Mouse (Mus musculus): ENCODE data around the gene Crp. TPM values are rescaled to one million over a fixed set of nuclear protein-coding genes. Genes with fewer than 3 reads are reported as not detected.

Gene Crp
- polyA plus RNA-seq, 1 experiment from 2014 or later = 0.14 TPM

- no peak for ATAC-seq (ENCODE audit: low read depth)
- Histone ChIP-seq H3K4me1 (replicated peaks; ENCODE audit: control insufficient read depth, insufficient read depth, low read length) (no peaks in the 10 kb centered on the region), H3K4me2 (ENCODE audit: low read depth, low read length) (no peak overlapping the region), H3K9ac (ENCODE audit: low read length) (no peak overlapping the region), H3K4me3 (ENCODE audit: low read length) (no peak overlapping the region), H3K9me3 (ENCODE audit: control insufficient read depth, low read length) (no peaks in the 10 kb centered on the region), H3K36me3 (ENCODE audit: control insufficient read depth, insufficient read depth, low read length) (no peaks in the 10 kb centered on the region), H3K27me3 (ENCODE audit: control insufficient read depth, insufficient read depth, low read depth, low read length) (no peaks in the 10 kb centered on the region), H3K27ac (ENCODE audit: low read length) (no peak overlapping the region)
- WGBS = 72% methylated on average over 6 of the region's 6 CpGs
Measured at GRCm38 (mm10) chr1:172667597-172667996, 30.3 kb upstream of the Crp start.

GRCm38 (mm10) chr1:172670716-172671115 lies 27.1 kb upstream of the Crp start:
- ATAC-seq (ENCODE audit: low read depth) = no peak
- no peaks in the 10 kb centered on the region for H3K36me3 ChIP-seq (ENCODE audit: control insufficient read depth, insufficient read depth, low read length)
- H3K9me3 ChIP-seq (ENCODE audit: control insufficient read depth, low read length) = no peaks in the 10 kb centered on the region
- no peak overlapping the region for H3K27ac ChIP-seq (ENCODE audit: low read length)
- H3K4me3 ChIP-seq (ENCODE audit: low read length) = no peak overlapping the region
- H3K4me2 ChIP-seq (ENCODE audit: low read depth, low read length) = no peak overlapping the region
- WGBS = 78% methylated on average over 1 of the region's 1 CpGs
- H3K27me3 ChIP-seq (ENCODE audit: control insufficient read depth, insufficient read depth, low read depth, low read length) = no peaks in the 10 kb centered on the region
- no peaks in the 10 kb centered on the region for H3K4me1 ChIP-seq (replicated peaks; ENCODE audit: control insufficient read depth, insufficient read depth, low read length)
- no peak overlapping the region for H3K9ac ChIP-seq (ENCODE audit: low read length)

GRCm38 (mm10) chr1:172680742-172681141 lies 17.1 kb upstream of the Crp start:
- H3K27me3 ChIP-seq (ENCODE audit: control insufficient read depth, insufficient read depth, low read depth, low read length) = no peaks in the 10 kb centered on the region
- WGBS = 86% methylated on average over 4 of the region's 4 CpGs
- no peak overlapping the region for H3K9ac ChIP-seq (ENCODE audit: low read length)
- H3K4me3 ChIP-seq (ENCODE audit: low read length) = no peak overlapping the region
- H3K4me1 ChIP-seq (replicated peaks; ENCODE audit: control insufficient read depth, insufficient read depth, low read length) = no peaks in the 10 kb centered on the region
- no peaks in the 10 kb centered on the region for H3K36me3 ChIP-seq (ENCODE audit: control insufficient read depth, insufficient read depth, low read length)
- H3K4me2 ChIP-seq (ENCODE audit: low read depth, low read length) = no peak overlapping the region
- no peak overlapping the region for H3K27ac ChIP-seq (ENCODE audit: low read length)
- no peak for ATAC-seq (ENCODE audit: low read depth)
- H3K9me3 ChIP-seq (ENCODE audit: control insufficient read depth, low read length) = no peaks in the 10 kb centered on the region

GRCm38 (mm10) chr1:172683551-172683950 lies 14.3 kb upstream of the Crp start:
- no peak overlapping the region for H3K9ac ChIP-seq (ENCODE audit: low read length)
- no peaks in the 10 kb centered on the region for H3K27me3 ChIP-seq (ENCODE audit: control insufficient read depth, insufficient read depth, low read depth, low read length)
- no peak overlapping the region for H3K4me2 ChIP-seq (ENCODE audit: low read depth, low read length)
- no peaks in the 10 kb centered on the region for H3K9me3 ChIP-seq (ENCODE audit: control insufficient read depth, low read length)
- WGBS = 75% methylated on average over 5 of the region's 5 CpGs
- no peak overlapping the region for H3K4me3 ChIP-seq (ENCODE audit: low read length)
- no peak overlapping the region for H3K27ac ChIP-seq (ENCODE audit: low read length)
- no peak for ATAC-seq (ENCODE audit: low read depth)
- no peaks in the 10 kb centered on the region for H3K36me3 ChIP-seq (ENCODE audit: control insufficient read depth, insufficient read depth, low read length)
- no peaks in the 10 kb centered on the region for H3K4me1 ChIP-seq (replicated peaks; ENCODE audit: control insufficient read depth, insufficient read depth, low read length)

- WGBS = 61% methylated on average over 1 of the region's 1 CpGs
- Histone ChIP-seq H3K4me2 (ENCODE audit: low read depth, low read length) (no peak overlapping the region), H3K4me3 (ENCODE audit: low read length) (no peak overlapping the region), H3K27me3 (ENCODE audit: control insufficient read depth, insufficient read depth, low read depth, low read length) (no peaks in the 10 kb centered on the region), H3K4me1 (replicated peaks; ENCODE audit: control insufficient read depth, insufficient read depth, low read length) (no peaks in the 10 kb centered on the region), H3K36me3 (ENCODE audit: control insufficient read depth, insufficient read depth, low read length) (no peaks in the 10 kb centered on the region), H3K9ac (ENCODE audit: low read length) (no peak overlapping the region), H3K27ac (ENCODE audit: low read length) (no peak overlapping the region), H3K9me3 (ENCODE audit: control insufficient read depth, low read length) (no peaks in the 10 kb centered on the region)
- no peak for ATAC-seq (ENCODE audit: low read depth)
Measured at GRCm38 (mm10) chr1:172683957-172684356, 13.9 kb upstream of the Crp start.

GRCm38 (mm10) chr1:172685178-172685577 lies 12.7 kb upstream of the Crp start:
- Histone ChIP-seq H3K9ac (ENCODE audit: low read length) (no peak overlapping the region), H3K4me2 (ENCODE audit: low read depth, low read length) (no peak overlapping the region), H3K9me3 (ENCODE audit: control insufficient read depth, low read length) (no peaks in the 10 kb centered on the region), H3K36me3 (ENCODE audit: control insufficient read depth, insufficient read depth, low read length) (no peaks in the 10 kb centered on the region), H3K27ac (ENCODE audit: low read length) (no peak overlapping the region), H3K4me1 (replicated peaks; ENCODE audit: control insufficient read depth, insufficient read depth, low read length) (no peaks in the 10 kb centered on the region), H3K27me3 (ENCODE audit: control insufficient read depth, insufficient read depth, low read depth, low read length) (no peaks in the 10 kb centered on the region), H3K4me3 (ENCODE audit: low read length) (no peak overlapping the region)
- 47% methylated on average over 3 of the region's 3 CpGs for WGBS
- no peak for ATAC-seq (ENCODE audit: low read depth)

- Histone ChIP-seq H3K27me3 (ENCODE audit: control insufficient read depth, insufficient read depth, low read depth, low read length) (no peaks in the 10 kb centered on the region), H3K9me3 (ENCODE audit: control insufficient read depth, low read length) (no peaks in the 10 kb centered on the region), H3K9ac (ENCODE audit: low read length) (no peak overlapping the region)
Measured at GRCm38 (mm10) chr1:172697422-172697821, 433 bp upstream of the Crp start.

GRCm38 (mm10) chr1:172700814-172701213 lies 3.0 kb downstream of the Crp start:
- Histone ChIP-seq H3K36me3 (ENCODE audit: control insufficient read depth, insufficient read depth, low read length) (no peaks in the 10 kb centered on the region), H3K27me3 (ENCODE audit: control insufficient read depth, insufficient read depth, low read depth, low read length) (no peaks in the 10 kb centered on the region), H3K9ac (ENCODE audit: low read length) (no peak overlapping the region), H3K4me1 (replicated peaks; ENCODE audit: control insufficient read depth, insufficient read depth, low read length) (no peaks in the 10 kb centered on the region), H3K4me2 (ENCODE audit: low read depth, low read length) (no peak overlapping the region), H3K9me3 (ENCODE audit: control insufficient read depth, low read length) (no peaks in the 10 kb centered on the region), H3K27ac (ENCODE audit: low read length) (no peak overlapping the region), H3K4me3 (ENCODE audit: low read length) (no peak overlapping the region)
- ATAC-seq (ENCODE audit: low read depth) = no peak
- 81% methylated on average over 3 of the region's 3 CpGs for WGBS

More at GRCm38 (mm10) chr1:172697422-172697821, 433 bp upstream of the Crp start:
- Histone ChIP-seq H3K4me3 (ENCODE audit: low read length) (no peak overlapping the region), H3K4me1 (replicated peaks; ENCODE audit: control insufficient read depth, insufficient read depth, low read length) (no peaks in the 10 kb centered on the region), H3K4me2 (ENCODE audit: low read depth, low read length) (no peak overlapping the region), H3K27ac (ENCODE audit: low read length) (no peak overlapping the region), H3K36me3 (ENCODE audit: control insufficient read depth, insufficient read depth, low read length) (no peaks in the 10 kb centered on the region)
- no peak for ATAC-seq (ENCODE audit: low read depth)

GRCm38 (mm10) chr1:172701381-172701780 lies 3.5 kb downstream of the Crp start:
- H3K27me3 ChIP-seq (ENCODE audit: control insufficient read depth, insufficient read depth, low read depth, low read length) = no peaks in the 10 kb centered on the region
- 84% methylated on average over 2 of the region's 2 CpGs for WGBS
- no peaks in the 10 kb centered on the region for H3K4me1 ChIP-seq (replicated peaks; ENCODE audit: control insufficient read depth, insufficient read depth, low read length)
- H3K27ac ChIP-seq (ENCODE audit: low read length) = no peak overlapping the region
- no peak overlapping the region for H3K9ac ChIP-seq (ENCODE audit: low read length)
- H3K4me2 ChIP-seq (ENCODE audit: low read depth, low read length) = no peak overlapping the region
- no peak for ATAC-seq (ENCODE audit: low read depth)
- no peaks in the 10 kb centered on the region for H3K36me3 ChIP-seq (ENCODE audit: control insufficient read depth, insufficient read depth, low read length)
- no peaks in the 10 kb centered on the region for H3K9me3 ChIP-seq (ENCODE audit: control insufficient read depth, low read length)
- no peak overlapping the region for H3K4me3 ChIP-seq (ENCODE audit: low read length)

- H3K9me3 ChIP-seq (ENCODE audit: control insufficient read depth, low read length) = no peaks in the 10 kb centered on the region
- H3K4me1 ChIP-seq (replicated peaks; ENCODE audit: control insufficient read depth, insufficient read depth, low read length) = no peaks in the 10 kb centered on the region
- no peak overlapping the region for H3K4me2 ChIP-seq (ENCODE audit: low read depth, low read length)
- no peaks in the 10 kb centered on the region for H3K27me3 ChIP-seq (ENCODE audit: control insufficient read depth, insufficient read depth, low read depth, low read length)
- ATAC-seq (ENCODE audit: low read depth) = no peak
- no peak overlapping the region for H3K9ac ChIP-seq (ENCODE audit: low read length)
- no peaks in the 10 kb centered on the region for H3K36me3 ChIP-seq (ENCODE audit: control insufficient read depth, insufficient read depth, low read length)
- H3K4me3 ChIP-seq (ENCODE audit: low read length) = no peak overlapping the region
- WGBS = 84% methylated on average over 3 of the region's 3 CpGs
- no peak overlapping the region for H3K27ac ChIP-seq (ENCODE audit: low read length)
Measured at GRCm38 (mm10) chr1:172701901-172702300, 4.0 kb downstream of the Crp start.

Measured in lung, embryonic 16.5 days (tissue).